Mouse (Mus musculus): Measurements from ENCODE around the gene Pbdc1.
"Not testable (repeated sequence)": the region's sequence is repeated elsewhere in the genome, so short reads cannot be mapped to it uniquely, and the experiment has no call there.

The Pbdc1 gene

DNA sequence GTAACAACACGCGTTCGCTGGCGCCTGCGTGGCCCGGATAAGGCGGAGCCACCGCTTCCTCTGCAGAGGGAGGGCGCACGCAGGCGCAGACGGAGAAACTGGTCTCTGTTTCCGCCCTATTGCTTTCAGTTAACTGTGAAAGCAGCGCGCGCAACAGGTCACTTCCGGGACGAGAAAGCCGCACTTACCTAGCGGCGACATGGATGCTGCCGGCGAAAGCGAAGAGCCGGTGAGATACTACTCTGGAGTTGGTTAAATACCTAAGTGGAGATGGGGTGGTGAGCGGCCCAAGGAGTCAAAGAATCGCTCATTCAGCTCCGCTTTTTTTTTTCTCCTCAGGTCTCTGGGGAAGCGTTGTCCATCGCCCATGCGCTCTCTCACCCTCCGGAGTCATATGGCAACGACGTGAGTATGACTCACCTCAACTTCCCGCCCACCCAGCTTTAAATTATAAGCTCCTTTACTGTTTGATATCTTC lies at the start of gene Pbdc1:
Pbdc1 (plus strand) TSS at position 142 of the 478 bp plus-strand sequence.
- DNase-seq (ENCODE audit: low spot score) = peak; percentile 82

DNA sequence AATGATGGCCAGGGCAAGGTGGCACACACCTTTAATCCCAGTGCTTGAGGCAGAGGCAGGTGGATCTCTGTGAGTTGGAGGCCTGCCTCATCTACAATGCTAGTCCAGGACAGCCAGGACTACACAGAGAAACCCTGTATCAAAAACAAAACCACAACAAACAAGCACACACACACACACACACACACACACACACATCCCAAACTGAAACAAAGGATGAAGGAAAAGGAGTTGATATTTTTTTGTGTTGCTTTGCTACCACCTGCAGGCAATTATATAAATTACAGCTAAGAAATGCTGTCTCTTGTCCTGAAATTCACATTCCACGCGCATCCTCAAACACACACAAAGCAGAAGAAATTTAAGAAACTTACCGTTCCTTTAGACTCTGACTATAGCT lies 41.9 kb upstream of the Pbdc1 start:
- no peak for DNase-seq (ENCODE audit: low spot score)

DNA sequence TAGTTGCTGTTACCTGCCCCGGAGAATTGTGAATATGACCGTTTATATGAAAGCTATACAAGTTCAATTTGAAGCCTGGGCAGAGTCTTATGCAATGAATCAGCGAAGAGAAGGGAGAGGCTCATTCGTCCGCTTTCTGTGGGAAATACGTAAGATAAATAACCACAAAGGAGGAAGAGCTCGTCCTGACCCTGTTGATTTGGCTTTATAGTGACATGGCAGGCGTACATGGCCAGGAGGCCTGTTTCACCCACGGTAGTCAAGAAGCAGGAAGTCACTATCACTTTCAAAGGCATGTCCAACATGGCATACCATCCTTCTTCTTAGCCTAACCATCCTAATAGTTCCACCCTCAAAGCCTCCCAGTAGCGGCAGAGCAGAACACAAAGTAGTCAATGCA lies 15.3 kb upstream of the Pbdc1 start:
- no peak for DNase-seq (ENCODE audit: low spot score)

DNA sequence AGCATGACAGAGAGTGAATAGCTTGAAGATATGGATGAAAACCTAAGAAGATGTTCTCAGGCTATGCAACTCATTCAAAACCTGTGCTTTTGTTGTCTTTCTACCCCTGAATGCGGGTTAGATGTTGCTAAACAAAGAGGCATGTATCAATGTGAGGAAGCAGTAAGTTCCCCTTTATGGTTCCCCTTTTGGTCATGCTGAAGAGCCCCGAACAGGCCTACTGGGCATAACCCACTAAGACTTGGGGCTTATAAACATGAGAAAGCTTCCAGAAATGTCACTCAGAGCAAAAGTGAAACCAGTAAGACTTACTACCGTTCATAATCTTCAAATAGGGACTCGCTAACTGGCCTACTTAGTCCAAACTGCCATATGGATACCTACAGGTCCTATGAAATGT lies 14.8 kb upstream of the Pbdc1 start:
- no peak for DNase-seq (ENCODE audit: low spot score)

DNA sequence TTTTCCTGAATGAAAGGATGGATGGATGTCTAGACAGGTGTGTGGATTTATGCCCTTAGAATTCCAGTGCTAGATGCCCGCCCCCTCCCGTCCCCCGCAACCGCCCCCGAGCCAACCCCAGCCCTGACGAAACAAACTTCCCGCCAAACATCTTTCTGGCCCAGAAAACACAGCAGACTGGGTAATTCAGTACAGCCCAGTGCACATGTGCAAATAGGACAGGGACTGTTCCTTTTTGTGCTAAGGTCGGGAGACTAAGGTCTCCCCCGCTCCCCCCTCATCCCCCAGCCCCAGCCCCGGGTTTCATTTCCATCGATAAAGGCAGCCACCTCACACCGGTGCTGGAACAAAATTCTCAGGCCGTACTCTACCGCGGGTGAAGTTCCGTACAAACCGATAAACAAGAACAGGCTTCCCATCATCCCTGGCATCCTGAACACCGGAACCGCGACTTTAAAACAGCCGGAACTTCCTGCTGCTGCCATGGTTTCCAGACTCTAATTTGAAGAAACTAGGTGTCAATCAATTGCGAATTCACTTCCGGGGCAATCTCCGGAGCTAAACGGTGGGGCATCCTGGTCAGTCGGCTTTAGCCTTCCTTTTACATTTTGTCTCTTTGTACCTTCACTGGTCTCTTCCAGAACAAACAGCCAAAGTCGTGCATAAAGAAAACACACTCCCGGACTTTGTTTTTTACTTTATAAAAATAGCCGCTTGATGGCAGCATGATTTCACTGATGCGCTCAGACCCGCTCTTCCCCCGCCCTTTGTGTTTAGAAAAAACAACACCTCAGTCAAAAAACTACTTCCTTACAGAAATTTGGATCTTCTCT lies 9.7 kb upstream of the Pbdc1 start:
- peak; percentile 77 for DNase-seq (ENCODE audit: low spot score)

DNA sequence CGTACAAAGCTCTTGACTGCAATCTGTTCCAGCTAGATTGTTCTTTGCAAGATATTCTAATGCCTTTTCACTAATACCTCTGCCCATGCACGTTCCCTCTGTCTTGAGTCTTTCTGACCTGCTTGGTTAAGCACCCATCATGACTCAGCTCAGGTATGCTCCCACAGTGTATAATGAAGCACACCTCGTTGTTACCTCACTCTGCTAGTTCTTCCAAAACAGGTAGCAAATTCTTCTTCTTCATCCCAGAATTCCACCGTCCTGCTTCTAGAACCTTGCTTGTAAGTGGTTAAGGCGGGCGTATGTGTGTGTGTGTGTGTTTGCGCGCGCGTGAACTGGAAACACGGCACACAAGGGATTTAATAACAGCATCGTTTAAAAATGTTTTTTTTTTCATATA lies 405 bp upstream of the Pbdc1 start:
- DNase-seq (ENCODE audit: low spot score) = no peak

DNA sequence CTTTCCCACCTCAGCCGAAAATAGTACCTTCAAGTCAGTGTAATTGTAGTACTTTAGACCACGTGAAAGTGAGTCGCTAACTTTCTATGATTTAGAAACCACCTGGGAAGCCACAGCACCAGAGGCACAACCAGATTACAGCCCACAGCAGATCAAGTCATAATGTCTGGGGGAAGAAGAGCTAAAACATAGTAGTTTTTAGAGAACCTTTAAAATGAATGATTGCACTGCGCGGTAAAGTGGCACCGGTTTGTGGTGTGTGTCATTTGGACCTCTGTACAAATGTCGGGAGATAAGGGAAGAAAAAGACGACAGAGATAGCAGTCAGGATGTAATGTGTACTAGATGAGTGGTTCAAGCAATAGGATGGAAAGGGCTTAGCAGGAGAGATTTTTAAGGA lies 540 bp downstream of the Pbdc1 start:
- DNase-seq (ENCODE audit: low spot score) = no peak

GRCm38 (mm10) chrX:105083013-105083412 lies 3.5 kb downstream of the Pbdc1 start:
- not testable (repeated sequence) for DNase-seq (ENCODE audit: low spot score)

- DNase-seq (ENCODE audit: low spot score) = no peak
These were observed 24.6 kb downstream of the Pbdc1 start for GRCm38 (mm10) chrX:105104175-105104574.

- no peak for DNase-seq (ENCODE audit: low spot score)
These were observed 35.4 kb downstream of the Pbdc1 start for GRCm38 (mm10) chrX:105114994-105115393.

DNA sequence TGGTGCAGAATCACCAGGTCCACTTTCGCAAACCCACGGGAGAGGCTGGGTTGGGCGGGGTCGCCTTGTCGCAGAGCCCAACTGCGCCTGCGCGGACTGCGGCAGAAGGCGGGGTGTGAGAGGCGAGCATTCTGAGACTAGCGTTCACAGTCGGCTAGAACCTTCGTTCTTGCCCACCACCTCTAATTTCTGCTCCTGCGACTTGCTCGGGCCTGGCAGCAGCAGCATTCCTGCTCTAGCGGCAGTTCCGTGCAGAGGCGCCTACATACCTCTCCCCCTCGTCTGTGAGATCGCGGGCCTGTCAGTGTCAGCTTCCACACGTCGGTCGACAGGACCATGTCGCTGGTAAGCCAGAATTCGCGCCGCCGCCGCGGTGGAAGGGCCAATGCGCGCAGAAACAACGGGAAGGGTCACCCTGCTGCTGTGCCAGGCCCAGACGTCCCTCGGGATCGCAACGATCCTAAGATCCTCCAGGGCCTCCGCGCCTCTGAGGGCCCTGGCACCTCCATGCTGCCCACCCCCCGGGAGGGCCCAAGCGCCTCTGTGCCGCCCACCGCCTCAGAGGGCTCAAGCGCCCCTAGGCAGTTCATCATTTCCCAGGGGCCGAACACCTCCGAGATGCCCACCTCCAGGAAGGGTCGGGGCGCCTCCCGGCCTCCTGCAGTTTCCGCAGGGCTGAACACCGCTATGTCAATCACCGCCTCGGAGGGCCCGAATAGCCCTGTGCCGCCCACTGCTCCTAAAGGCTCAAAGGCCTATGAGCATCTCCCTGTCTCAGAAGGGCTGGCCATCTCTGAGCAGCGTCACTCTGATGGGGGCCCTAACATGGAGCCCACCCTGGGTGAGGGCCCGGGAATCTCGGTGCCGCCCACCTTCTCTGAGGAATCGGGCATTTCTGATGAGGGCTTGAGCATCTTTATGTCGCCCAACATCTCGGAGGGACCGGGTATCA lies 41.0 kb downstream of the Pbdc1 start, which contains the start of gene Magee1:
Magee1 (plus strand) TSS at position 104 of the 952 bp plus-strand sequence.
- DNase-seq (ENCODE audit: low spot score) = peak; percentile 73

- DNase-seq (ENCODE audit: low spot score) = peak; percentile 67
These were observed 41.8 kb downstream of the Pbdc1 start for GRCm38 (mm10) chrX:105121227-105121865.

GRCm38 (mm10) chrX:105124903-105125302 lies 45.3 kb downstream of the Pbdc1 start:
- DNase-seq (ENCODE audit: low spot score) = no peak

- no peak for DNase-seq (ENCODE audit: low spot score)
These were observed 72.4 kb downstream of the Pbdc1 start for GRCm38 (mm10) chrX:105151872-105152461.

DNA sequence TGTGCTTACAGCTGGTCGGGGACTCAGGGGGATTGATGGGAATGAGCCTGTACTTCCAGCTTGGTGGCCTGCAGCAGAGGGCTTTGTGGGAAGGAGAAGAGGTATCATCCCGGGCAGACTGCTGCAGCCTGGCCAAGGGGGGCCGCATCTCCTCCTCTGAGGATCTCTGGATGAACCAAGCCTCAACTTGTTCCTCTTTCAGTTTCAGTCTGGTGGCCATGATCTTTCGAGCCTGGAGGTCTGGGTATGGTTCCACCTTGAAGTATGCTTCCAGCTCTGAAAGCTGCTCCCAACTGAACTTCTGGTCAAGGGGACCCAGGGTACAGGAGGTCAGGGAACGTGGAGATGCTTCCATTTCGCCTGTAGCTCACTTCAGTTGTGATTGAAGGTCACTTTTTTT lies 85.5 kb downstream of the Pbdc1 start:
- DNase-seq (ENCODE audit: low spot score) = not testable (repeated sequence)
